ENCODE assay signal across 8 mouse cellular contexts in genomic region chr7:19024096-19024506, GRCm38 (mm10). TPM values are rescaled to one million over a fixed set of nuclear protein-coding genes. Genes with fewer than 3 reads are reported as not detected.
DNase-seq lines count a peak whose midpoint lies in the region; ATAC-seq and TF ChIP-seq lines count a peak whose summit lies in the region.

Sympk (plus strand) TSS chr7:19024377.

- H3K36me3 ChIP-seq in C2C12 (ENCODE audit: control insufficient read depth, insufficient read depth), result peaks cover 5% of the 10 kb centered on the region
- H3K36me3 ChIP-seq in erythroblast, embryonic 14.5 days (ENCODE audit: control insufficient read depth), result peaks cover 13% of the 10 kb centered on the region
- H3K36me3 ChIP-seq in heart, embryonic 12.5 days, result peaks cover 7% of the 10 kb centered on the region
- H3K36me3 ChIP-seq in kidney, postnatal 0 days (ENCODE audit: insufficient read depth, low read length), result no peaks in the 10 kb centered on the region
- peaks cover 6% of the 10 kb centered on the region; the same call in 1 of the 2 replicates for H3K36me3 ChIP-seq in liver, embryonic 11.5 days (ENCODE audit: control insufficient read depth, insufficient read depth, low read length)
- H3K36me3 ChIP-seq in stomach, embryonic 14.5 days (ENCODE audit: control insufficient read depth, insufficient read depth, low read length), result peaks cover 6% of the 10 kb centered on the region

- H3ac ChIP-seq in C2C12 (ENCODE audit: control insufficient read depth, insufficient read length, low read depth), result peak within 1 kb of the TSS; percentile 91

- peaks cover 44% of the 10 kb centered on the region for H3K4me1 ChIP-seq in erythroblast, embryonic 14.5 days (ENCODE audit: control insufficient read depth)
- H3K4me1 ChIP-seq in heart, embryonic 12.5 days (replicated peaks), result peaks cover 22% of the 10 kb centered on the region
- H3K4me1 ChIP-seq in kidney, postnatal 0 days (replicated peaks; ENCODE audit: insufficient read depth, low read length), result 0 out of 2 replicates have a peak, but pooled peaks cover 9% of the 10 kb centered on the region
- peaks cover 22% of the 10 kb centered on the region for H3K4me1 ChIP-seq in liver, embryonic 11.5 days (replicated peaks; ENCODE audit: control insufficient read depth, insufficient read depth, low read length)
- peaks cover 14% of the 10 kb centered on the region for H3K4me1 ChIP-seq in stomach, embryonic 14.5 days (ENCODE audit: control insufficient read depth, insufficient read depth, low read length)

- H3K9me3 ChIP-seq in erythroblast, embryonic 14.5 days (ENCODE audit: control insufficient read depth, low read length), result no peaks in the 10 kb centered on the region; the same call in 1 of the 2 replicates
- no peaks in the 10 kb centered on the region for H3K9me3 ChIP-seq in heart, embryonic 12.5 days (replicated peaks)
- H3K9me3 ChIP-seq in kidney, postnatal 0 days (replicated peaks; ENCODE audit: low read length), result no peaks in the 10 kb centered on the region
- H3K9me3 ChIP-seq in liver, embryonic 11.5 days (ENCODE audit: control insufficient read depth, low read length), result no peaks in the 10 kb centered on the region
- H3K9me3 ChIP-seq in stomach, embryonic 14.5 days (ENCODE audit: control insufficient read depth, low read depth, low read length), result no peaks in the 10 kb centered on the region

- peak; percentile 95 for ATAC-seq in heart, embryonic 12.5 days (ENCODE audit: insufficient number of reproducible peaks, low FRiP score)
- peak; percentile 96 for ATAC-seq in kidney, postnatal 0 days (replicated peaks; ENCODE audit: low FRiP score, low read depth)
- peak; percentile 91 for ATAC-seq in liver, embryonic 11.5 days (replicated peaks; ENCODE audit: low FRiP score)
- ATAC-seq in stomach, embryonic 14.5 days (ENCODE audit: insufficient number of reproducible peaks, insufficient read depth, low FRiP score, low read depth), result peak; percentile 94

- peak within 1 kb of the TSS; percentile 90 for H3K4me2 ChIP-seq in heart, embryonic 12.5 days
- H3K4me2 ChIP-seq in kidney, postnatal 0 days (ENCODE audit: low read length), result peak within 1 kb of the TSS; percentile 74
- peak within 1 kb of the TSS; percentile 96 for H3K4me2 ChIP-seq in liver, embryonic 11.5 days
- peak within 1 kb of the TSS; percentile 59 for H3K4me2 ChIP-seq in stomach, embryonic 14.5 days (replicated peaks; ENCODE audit: low read depth, low read length)

- peaks cover 45% of the 10 kb centered on the region for H3K79me2 ChIP-seq in C2C12 (ENCODE audit: control insufficient read depth, insufficient read depth)

- peak within 1 kb of the TSS; percentile 63 for H3K4me3 ChIP-seq in C2C12 (ENCODE audit: insufficient read depth, poor library complexity, severe bottlenecking)
- H3K4me3 ChIP-seq in erythroblast, embryonic 14.5 days (replicated peaks), result peak within 1 kb of the TSS; percentile 95
- peak within 1 kb of the TSS; percentile 90 for H3K4me3 ChIP-seq in heart, embryonic 12.5 days
- H3K4me3 ChIP-seq in kidney, postnatal 0 days (replicated peaks; ENCODE audit: low read depth, low read length), result peak within 1 kb of the TSS; percentile 90
- peak within 1 kb of the TSS; percentile 98 for H3K4me3 ChIP-seq in liver, embryonic 11.5 days (ENCODE audit: low read depth, low read length)
- peak within 1 kb of the TSS; percentile 95 for H3K4me3 ChIP-seq in stomach, embryonic 14.5 days (ENCODE audit: low read depth, low read length)

- peaks cover 12% of the 10 kb centered on the region for H3K27me3 ChIP-seq in C2C12 (ENCODE audit: control insufficient read depth, insufficient read depth, insufficient read length)
- H3K27me3 ChIP-seq in erythroblast, embryonic 14.5 days (ENCODE audit: control insufficient read depth), result peaks cover 46% of the 10 kb centered on the region
- H3K27me3 ChIP-seq in heart, embryonic 12.5 days (replicated peaks), result peaks cover 39% of the 10 kb centered on the region
- H3K27me3 ChIP-seq in kidney, postnatal 0 days (ENCODE audit: insufficient read depth, low read length), result peaks cover 15% of the 10 kb centered on the region
- H3K27me3 ChIP-seq in liver, embryonic 11.5 days (replicated peaks; ENCODE audit: control insufficient read depth, insufficient read depth, low read length), result peaks cover 36% of the 10 kb centered on the region
- H3K27me3 ChIP-seq in stomach, embryonic 14.5 days (ENCODE audit: control insufficient read depth, insufficient read depth, low read length), result peaks cover 16% of the 10 kb centered on the region

- peak within 1 kb of the TSS; percentile 92 for H3K9ac ChIP-seq in heart, embryonic 12.5 days
- peak within 1 kb of the TSS; percentile 88 for H3K9ac ChIP-seq in kidney, postnatal 0 days (ENCODE audit: low read depth, low read length)
- peak within 1 kb of the TSS; percentile 95 for H3K9ac ChIP-seq in liver, embryonic 11.5 days (ENCODE audit: low read depth, low read length)
- peak within 1 kb of the TSS; percentile 92 for H3K9ac ChIP-seq in stomach, embryonic 14.5 days (replicated peaks; ENCODE audit: low read depth, low read length)

- DNase-seq in brain, embryonic 14.5 days (ENCODE audit: low read depth), result peak; percentile 99
- peak; percentile 98 for DNase-seq in kidney, postnatal 0 days (ENCODE audit: low spot score)
- DNase-seq in liver, embryonic 11.5 days (ENCODE audit: low spot score), result peak; percentile 94
- peak; percentile 97 for DNase-seq in naive thymus-derived CD4-positive, alpha-beta T cell, adult 2 months (ENCODE audit: low read depth)

- WGBS in heart, embryonic 12.5 days, result under 1% methylated on average over 50 of the region's 50 CpGs
- WGBS in kidney, postnatal 0 days, result under 1% methylated on average over 49 of the region's 50 CpGs
- WGBS in liver, embryonic 11.5 days, result under 1% methylated on average over 44 of the region's 50 CpGs
- WGBS in stomach, embryonic 14.5 days, result under 1% methylated on average over 50 of the region's 50 CpGs

- TF ChIP-seq POLR2A in brain, embryonic 14.5 days (IDR thresholded peaks at IDR 0.05; ENCODE audit: borderline replicate concordance, extremely low read depth, insufficient read depth, insufficient read length, poor library complexity, severe bottlenecking), result peak; percentile 88

- peaks cover 18% of the 10 kb centered on the region for H3K79me3 ChIP-seq in C2C12 (ENCODE audit: low read depth)

- TF ChIP-seq CTCF in C2C12 (IDR thresholded peaks at IDR 0.05; ENCODE audit: control insufficient read depth, insufficient read depth, insufficient read length), result no peak
- TF ChIP-seq CTCF in brain, embryonic 14.5 days (IDR thresholded peaks at IDR 0.05; ENCODE audit: borderline replicate concordance, extremely low read depth, insufficient read depth, insufficient read length), result no peak
- TF ChIP-seq CTCF in kidney, postnatal 0 days (IDR thresholded peaks at IDR 0.05; ENCODE audit: low read depth), result no peak

- H3K27ac ChIP-seq in heart, embryonic 12.5 days (ENCODE audit: poor library complexity, severe bottlenecking), result peak within 1 kb of the TSS; percentile 55
- peak within 1 kb of the TSS; percentile 38; the same call in 1 of the 2 replicates for H3K27ac ChIP-seq in kidney, postnatal 0 days
- peak within 1 kb of the TSS; percentile 62; the same call in 1 of the 2 replicates for H3K27ac ChIP-seq in liver, embryonic 11.5 days (ENCODE audit: low read depth, low read length)
- peak within 1 kb of the TSS; percentile 48 for H3K27ac ChIP-seq in stomach, embryonic 14.5 days (ENCODE audit: low read length)

TF ChIP-seq in C2C12, 6 proteins besides CTCF, POLR2A, EP300 and RAD21:
- TF ChIP-seq CEBPB (IDR thresholded peaks at IDR 0.05; ENCODE audit: low read depth) (no peak), FOSL1 (IDR thresholded peaks at IDR 0.05; ENCODE audit: insufficient read depth, low read length, poor library complexity, severe bottlenecking) (no peak), MAX (IDR thresholded peaks at IDR 0.05) (no peak), USF1 (IDR thresholded peaks at IDR 0.05; ENCODE audit: low read depth) (no peak), MYOG (IDR thresholded peaks at IDR 0.05; ENCODE audit: control insufficient read depth, extremely low read depth, insufficient read length) (no peak), MYOD1 (IDR thresholded peaks at IDR 0.05; ENCODE audit: control insufficient read depth, insufficient read length, low read depth) (no peak)

RNA-seq across cellular contexts. Expression of gene Sympk, which starts in this region (rescaled TPM):
- polyA plus RNA-seq in C2C12 (2012; fragmentation: generic; extraction: Trizol), result 84.8 TPM
- polyA plus RNA-seq in brain, embryonic 14.5 days (2012; rRNA removed), result 91.6 and 97.6 TPM in 2 replicates
- polyA plus RNA-seq in erythroblast, embryonic 14.5 days (2012), result 21.6 and 22.6 TPM in 2 replicates
- 33.2 TPM in 2 replicates for polyA plus RNA-seq in heart, embryonic 12.5 days (2016; fragmentation: Nextera tagmentation; extraction: Ambion mirVana)
- polyA plus RNA-seq in kidney, postnatal 0 days (2015; fragmentation: Nextera tagmentation; extraction: Ambion mirVana), result 16.6 and 17.6 TPM in 2 replicates
- 26.3 and 28.4 TPM in 2 replicates for polyA plus RNA-seq in liver, embryonic 11.5 days (2014; fragmentation: Nextera tagmentation; extraction: Ambion mirVana)
- polyA plus RNA-seq in stomach, embryonic 14.5 days (2014; fragmentation: Nextera tagmentation; extraction: Ambion mirVana), result 21.7 and 23.7 TPM in 2 replicates

Comparison
In these comparisons a context has a peak if more than half of its experiments do, and no peak if none do; other contexts are left out.
1. Peak in every context shown above with its lines: DNase-seq, ATAC-seq, H3K4me3 ChIP-seq and H3K27ac ChIP-seq.